Mouse (Mus musculus) forebrain, embryonic 13.5 days (tissue): Measurements from ENCODE around the gene Vamp2. TPM values are rescaled to one million over a fixed set of nuclear protein-coding genes. Genes with fewer than 3 reads are reported as not detected.

ENCODE experiments used
- ATAC-seq: fragments of 200-750 bp; cut with Nextera tagmentation; 2 replicates; pipeline ENCODE4 v1.8.0; 2017
- H3K27ac ChIP-seq: fragments of 300-500 bp; sonication (generic); 2 replicates; pipeline ENCODE4 v1.5.1; 2015; ENCODE audit warnings: inconsistent platforms, mild to moderate bottlenecking, moderate library complexity
- H3K27me3 ChIP-seq: fragments of 300-500 bp; sonication (generic); 2 replicates; pipeline ENCODE4 v1.6.1; 2015; ENCODE audit warnings: mild to moderate bottlenecking, inconsistent platforms
- H3K36me3 ChIP-seq: fragments of 300-500 bp; sonication (generic); 2 replicates; pipeline ENCODE4 v1.6.1; 2015; ENCODE audit warnings: mild to moderate bottlenecking, inconsistent platforms; ENCODE audit not compliant: poor library complexity, severe bottlenecking
- H3K4me1 ChIP-seq: fragments of 300-500 bp; sonication (generic); 2 replicates; pipeline ENCODE4 v1.6.1; 2015; ENCODE audit warnings: inconsistent platforms
- H3K4me2 ChIP-seq: fragments of 300-500 bp; sonication (generic); 2 replicates; pipeline ENCODE4 v1.6.1; 2015; ENCODE audit warnings: inconsistent platforms, mild to moderate bottlenecking, moderate library complexity
- H3K4me3 ChIP-seq: fragments of 300-500 bp; sonication (generic); 2 replicates; pipeline ENCODE4 v1.5.1; 2015; ENCODE audit warnings: mild to moderate bottlenecking, inconsistent platforms
- H3K9ac ChIP-seq: fragments of 300-500 bp; sonication (generic); 2 replicates; pipeline ENCODE4 v1.6.1; 2015; ENCODE audit warnings: mild to moderate bottlenecking, inconsistent platforms
- H3K9me3 ChIP-seq: fragments of 300-500 bp; sonication (generic); replicated peaks from 2 replicates; pipeline ENCODE4 v1.6.1; 2016; ENCODE audit warnings: inconsistent platforms
- WGBS: fragments of 180-500 bp; shearing (Covaris S2); methylation state at CpG from one replicate; pipeline ENCODE4 v1.1.7; 2015; 5-methylcytosine and 5-hydroxymethylcytosine counted together
- polyA plus RNA-seq: library from polyadenylated mRNA; unstranded; fragments of >200 nt; fragmentation: Nextera tagmentation; extraction: Ambion mirVana; gene quantifications from 2 replicates; pipeline ENCODE4 v1.2.1, GENCODE M21; 2015

Gene Vamp2
- polyA plus RNA-seq, 1 experiment from 2014 or later: 110 TPM

DNA sequence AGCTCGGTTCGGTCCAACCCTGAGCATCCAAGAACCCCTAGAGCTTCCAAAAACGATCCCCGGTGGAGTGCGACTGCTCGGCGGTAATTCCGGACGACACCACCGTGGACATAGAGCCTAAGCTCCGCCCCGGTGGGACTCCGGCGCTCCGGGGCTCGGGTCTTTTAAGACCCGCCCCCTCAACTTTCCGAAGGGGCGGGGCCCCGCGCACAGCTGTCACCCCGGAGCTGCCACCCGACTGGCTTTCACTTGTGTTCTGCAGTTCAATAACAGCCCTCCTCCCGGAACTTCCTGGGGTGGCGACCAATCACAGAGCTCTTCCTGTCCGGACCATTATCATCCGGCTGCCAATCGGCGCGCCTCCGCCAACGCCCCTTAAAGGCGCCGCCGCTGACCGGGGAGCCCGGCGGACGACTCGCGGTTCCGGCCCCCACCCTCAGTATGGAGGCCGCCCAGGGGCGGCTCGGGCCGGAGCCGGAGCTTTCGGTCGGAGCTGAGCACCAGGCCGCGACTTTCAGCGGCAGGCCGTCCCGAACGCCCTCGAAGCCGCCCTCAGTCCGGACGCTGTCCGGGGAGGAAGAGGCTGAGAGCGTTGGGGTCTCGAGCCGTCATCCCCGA is 28.8 kb upstream of the Vamp2 start, which contains the start of gene Borcs6:
Gene Borcs6 (plus strand): TSS at position 361 of the 618 bp plus-strand sequence.
- Histone ChIP-seq H3K4me2 (peak within 1 kb of the TSS; percentile 93), H3K4me1 (peaks cover 42% of the 10 kb centered on the region), H3K4me3 (peak within 1 kb of the TSS; percentile 87), H3K27ac (peak within 1 kb of the TSS; percentile 90), H3K36me3 (0 out of 2 replicates have a peak, but pooled peaks cover under 1% of the 10 kb centered on the region), H3K9me3 (no peaks in the 10 kb centered on the region), H3K9ac (peak within 1 kb of the TSS; percentile 86), H3K27me3 (no peaks in the 10 kb centered on the region)
- peak; percentile 94 for ATAC-seq
- WGBS: under 1% methylated on average over 60 of the region's 64 CpGs

DNA sequence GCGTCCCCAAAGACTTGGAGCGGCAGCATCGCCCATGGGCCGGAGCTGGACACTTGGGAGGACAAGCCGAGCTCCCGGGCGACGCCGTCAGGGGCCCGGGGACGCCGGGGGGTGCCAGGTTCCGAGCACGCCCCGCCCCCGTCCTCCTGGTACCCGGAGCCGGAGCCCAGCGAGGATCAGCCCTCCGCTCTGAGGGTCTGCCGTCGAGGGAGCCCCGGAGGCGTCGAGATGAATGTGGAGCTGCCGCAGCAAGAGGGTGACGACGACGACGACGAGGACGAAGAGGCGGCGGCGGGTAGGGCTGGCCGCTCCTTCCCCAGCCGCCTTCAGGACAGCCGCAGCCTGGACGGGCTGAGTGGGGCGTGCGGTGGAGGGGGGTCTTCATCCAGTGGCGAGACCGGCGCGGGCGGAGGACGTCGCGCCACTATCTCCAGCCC is 28.3 kb upstream of the Vamp2 start:
- Histone ChIP-seq H3K9ac (peak overlapping the region; percentile 86), H3K4me2 (peak overlapping the region; percentile 93), H3K27me3 (no peaks in the 10 kb centered on the region), H3K36me3 (no peaks in the 10 kb centered on the region), H3K27ac (peak overlapping the region; percentile 90), H3K9me3 (no peaks in the 10 kb centered on the region), H3K4me1 (peaks cover 44% of the 10 kb centered on the region), H3K4me3 (peak overlapping the region; percentile 87)
- peak; percentile 29 for ATAC-seq
- 0% methylated on average over 47 of the region's 49 CpGs for WGBS

DNA sequence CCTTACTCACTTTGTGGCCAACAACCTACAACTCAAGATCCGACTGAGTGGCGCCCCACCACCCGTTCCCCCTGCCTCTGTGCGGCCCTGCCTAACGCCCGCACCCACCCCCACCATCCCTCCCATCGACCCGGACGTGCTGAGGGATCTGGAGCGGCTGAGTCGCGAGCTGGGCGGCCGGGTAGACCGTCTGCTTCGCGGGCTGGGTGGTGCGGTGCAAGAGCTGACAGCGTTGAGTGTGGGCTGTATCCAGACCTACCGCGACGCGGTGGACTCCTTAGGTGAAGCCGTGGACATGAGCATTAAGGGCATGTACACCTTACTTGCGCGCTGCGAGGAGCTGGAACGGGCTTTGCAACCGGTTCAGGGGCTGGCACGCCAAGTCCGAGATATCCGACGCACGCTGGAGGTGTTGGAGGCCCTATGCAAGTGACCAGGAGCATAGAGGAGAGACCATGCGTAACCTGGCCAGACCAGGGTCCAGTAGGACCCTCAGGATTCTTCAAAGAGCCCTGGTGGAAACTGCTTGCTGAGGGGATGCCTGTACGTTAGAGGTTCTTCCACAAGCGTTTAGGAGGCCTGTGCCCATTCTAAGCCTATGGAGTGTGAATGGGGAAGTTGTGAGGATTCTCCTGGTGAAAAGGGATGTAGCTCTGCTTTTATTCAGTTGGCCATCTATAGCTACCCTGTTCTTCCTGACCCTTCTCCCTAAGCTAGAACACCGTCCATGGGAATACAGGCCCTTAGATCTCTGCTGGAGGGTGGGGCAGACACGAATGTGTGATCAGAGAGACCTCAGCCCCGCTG is 27.6 kb upstream of the Vamp2 start:
- WGBS: 2% methylated on average over 38 of the region's 40 CpGs

DNA sequence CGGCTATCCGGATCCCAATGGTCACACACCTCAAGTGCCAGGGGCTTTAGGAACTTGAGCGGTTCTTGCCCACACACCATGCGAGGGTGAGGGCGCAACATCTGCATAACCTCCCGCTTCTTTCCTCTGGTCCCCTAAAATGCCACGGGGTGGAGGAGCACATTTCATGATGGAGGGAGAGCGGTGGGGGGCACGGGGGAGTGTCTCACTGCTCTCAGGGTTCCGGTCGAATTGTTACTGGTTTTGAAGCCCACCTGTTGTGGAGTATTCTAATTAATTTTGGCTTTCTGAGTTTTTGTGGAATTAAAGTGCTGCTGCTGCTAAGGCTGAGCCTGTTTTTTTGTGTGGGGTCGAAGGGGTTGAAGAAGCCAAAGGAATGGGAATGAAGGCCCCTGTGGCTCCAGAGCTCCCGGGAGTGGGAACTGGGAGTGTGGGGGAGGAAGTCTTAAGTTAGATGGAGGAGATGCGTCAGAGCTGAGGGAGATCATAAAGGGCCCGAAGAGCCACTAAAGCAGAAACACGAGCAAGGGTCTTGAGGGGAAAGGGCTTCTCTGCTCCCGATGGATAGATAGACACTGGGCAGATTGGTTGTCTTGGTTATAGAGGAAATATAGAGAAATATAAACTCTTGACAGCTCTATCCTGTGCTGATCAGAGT is 26.9 kb upstream of the Vamp2 start:
- peak overlapping the region; percentile 86 for H3K9ac ChIP-seq
- no peaks in the 10 kb centered on the region for H3K36me3 ChIP-seq
- 11% methylated on average over 17 of the region's 17 CpGs for WGBS
- H3K27ac ChIP-seq: no peak overlapping the region
- H3K9me3 ChIP-seq: no peaks in the 10 kb centered on the region
- ATAC-seq: no peak
- H3K27me3 ChIP-seq: no peaks in the 10 kb centered on the region
- peak overlapping the region; percentile 93 for H3K4me2 ChIP-seq
- peaks cover 50% of the 10 kb centered on the region for H3K4me1 ChIP-seq
- peak overlapping the region; percentile 87 for H3K4me3 ChIP-seq

More for the DNA sequence above, 27.6 kb upstream of the Vamp2 start:
- Histone ChIP-seq H3K27me3 (no peaks in the 10 kb centered on the region), H3K36me3 (no peaks in the 10 kb centered on the region), H3K4me3 (peak overlapping the region; percentile 87), H3K4me2 (peak overlapping the region; percentile 93), H3K9me3 (no peaks in the 10 kb centered on the region), H3K4me1 (peaks cover 44% of the 10 kb centered on the region), H3K9ac (peak overlapping the region; percentile 86), H3K27ac (peak overlapping the region; percentile 90)
- ATAC-seq: no peak; the same call in 1 of the 2 replicates

DNA sequence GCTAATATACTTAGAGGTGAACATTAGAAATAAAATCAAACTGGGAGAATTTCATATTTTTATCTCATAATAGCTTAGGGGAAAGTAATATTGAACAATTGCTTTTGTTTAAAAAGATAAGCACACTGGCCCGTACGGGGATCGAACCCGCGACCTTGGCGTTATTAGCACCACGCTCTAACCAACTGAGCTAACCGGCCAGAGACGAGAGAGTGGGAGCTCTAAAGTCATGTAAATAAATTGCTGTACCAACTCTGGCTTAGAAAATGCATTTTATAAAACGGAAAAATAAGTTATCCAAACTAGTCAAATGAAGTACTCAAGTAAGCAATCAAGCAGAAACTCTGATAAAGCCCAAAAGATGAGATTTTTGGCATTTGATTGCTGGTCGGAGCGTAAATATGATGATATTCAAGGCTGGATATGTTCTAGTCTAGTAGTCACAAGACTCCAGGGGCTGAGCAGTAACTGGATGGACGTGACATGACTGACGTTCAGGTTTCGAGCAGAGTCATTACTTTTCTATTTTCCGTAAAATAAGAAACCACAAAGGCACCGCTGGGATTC is 26.0 kb upstream of the Vamp2 start:
- peak; percentile 0; the same call in 1 of the 2 replicates for ATAC-seq

DNA sequence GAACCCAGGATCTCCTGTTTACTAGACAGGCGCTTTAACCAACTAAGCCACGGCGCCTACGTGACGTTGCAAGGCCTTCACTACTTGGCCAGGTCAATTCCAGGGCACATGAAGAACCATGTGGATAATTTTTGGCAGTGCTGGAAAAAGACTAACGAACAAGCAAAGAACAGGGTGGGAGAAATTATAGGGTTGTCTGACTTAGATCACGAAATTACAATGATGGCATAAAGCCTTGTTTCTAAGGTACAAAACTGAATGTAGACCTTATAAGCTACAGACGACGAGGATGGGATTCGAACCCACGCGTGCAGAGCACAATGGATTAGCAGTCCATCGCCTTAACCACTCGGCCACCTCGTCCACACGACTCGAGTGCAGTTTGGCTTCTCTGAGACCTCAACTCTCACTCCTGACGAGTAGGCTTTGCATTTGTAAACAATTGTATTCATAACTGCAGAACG is 25.5 kb upstream of the Vamp2 start:
- H3K4me3 ChIP-seq: peak overlapping the region; percentile 73
- no peaks in the 10 kb centered on the region for H3K27me3 ChIP-seq
- WGBS: under 1% methylated on average over 19 of the region's 19 CpGs
- peaks cover 55% of the 10 kb centered on the region for H3K4me1 ChIP-seq
- peak overlapping the region; percentile 76 for H3K4me2 ChIP-seq
- no peaks in the 10 kb centered on the region for H3K9me3 ChIP-seq
- peak overlapping the region; percentile 48 for H3K27ac ChIP-seq
- peak; percentile 46 for ATAC-seq
- no peak overlapping the region for H3K9ac ChIP-seq
- no peaks in the 10 kb centered on the region for H3K36me3 ChIP-seq

More for the DNA sequence above, 26.0 kb upstream of the Vamp2 start:
- no peaks in the 10 kb centered on the region for H3K27me3 ChIP-seq
- no peak overlapping the region for H3K9ac ChIP-seq
- H3K4me3 ChIP-seq: peak overlapping the region; percentile 73
- no peaks in the 10 kb centered on the region for H3K9me3 ChIP-seq
- under 1% methylated on average over 17 of the region's 17 CpGs for WGBS
- H3K4me1 ChIP-seq: peaks cover 55% of the 10 kb centered on the region
- peak overlapping the region; percentile 48 for H3K27ac ChIP-seq
- no peaks in the 10 kb centered on the region for H3K36me3 ChIP-seq
- peak overlapping the region; percentile 76 for H3K4me2 ChIP-seq

DNA sequence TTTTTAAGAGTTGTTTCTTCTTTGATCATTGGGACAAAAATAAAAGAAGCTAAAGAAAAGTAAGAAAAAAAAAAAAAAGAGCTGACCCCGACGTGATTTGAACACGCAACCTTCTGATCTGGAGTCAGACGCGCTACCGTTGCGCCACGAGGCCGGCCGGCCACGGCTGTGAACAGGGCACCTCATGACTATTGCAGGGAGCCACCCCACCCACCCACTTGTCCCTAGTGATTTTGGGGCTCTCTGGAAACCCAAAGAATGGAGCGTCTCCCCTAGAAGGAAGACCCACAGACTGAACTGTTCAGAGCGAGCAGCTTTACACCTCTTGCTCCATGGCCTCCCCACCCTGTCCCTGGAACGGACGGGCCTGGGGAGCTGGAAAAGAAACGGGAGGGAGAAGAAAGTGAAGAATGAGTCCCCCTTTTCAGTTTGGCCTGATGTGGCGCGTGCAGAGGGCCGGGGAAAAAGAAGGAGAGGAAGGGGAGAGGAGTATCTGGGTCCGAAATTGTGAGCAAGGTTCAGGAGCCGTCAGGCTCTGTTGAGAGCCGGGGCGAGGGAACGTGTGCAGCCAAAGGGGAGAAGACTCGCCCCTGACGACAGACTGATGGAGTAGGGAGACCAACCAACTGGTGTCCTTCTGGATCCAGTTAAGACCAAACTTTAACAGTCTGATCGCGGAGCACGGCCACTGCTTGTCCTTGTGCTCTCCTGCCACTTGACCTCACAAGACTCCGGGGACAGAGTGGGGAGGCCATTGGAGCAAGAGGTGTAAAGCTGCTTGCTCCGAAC is 24.7 kb upstream of the Vamp2 start:
- under 1% methylated on average over 31 of the region's 31 CpGs for WGBS
- Histone ChIP-seq H3K4me3 (peak overlapping the region; percentile 73), H3K4me2 (peak overlapping the region; percentile 76), H3K27me3 (no peaks in the 10 kb centered on the region), H3K4me1 (peaks cover 47% of the 10 kb centered on the region), H3K9me3 (no peaks in the 10 kb centered on the region), H3K27ac (peak overlapping the region; percentile 76), H3K9ac (peak overlapping the region; percentile 73), H3K36me3 (no peaks in the 10 kb centered on the region)
- ATAC-seq: peak; percentile 39

DNA sequence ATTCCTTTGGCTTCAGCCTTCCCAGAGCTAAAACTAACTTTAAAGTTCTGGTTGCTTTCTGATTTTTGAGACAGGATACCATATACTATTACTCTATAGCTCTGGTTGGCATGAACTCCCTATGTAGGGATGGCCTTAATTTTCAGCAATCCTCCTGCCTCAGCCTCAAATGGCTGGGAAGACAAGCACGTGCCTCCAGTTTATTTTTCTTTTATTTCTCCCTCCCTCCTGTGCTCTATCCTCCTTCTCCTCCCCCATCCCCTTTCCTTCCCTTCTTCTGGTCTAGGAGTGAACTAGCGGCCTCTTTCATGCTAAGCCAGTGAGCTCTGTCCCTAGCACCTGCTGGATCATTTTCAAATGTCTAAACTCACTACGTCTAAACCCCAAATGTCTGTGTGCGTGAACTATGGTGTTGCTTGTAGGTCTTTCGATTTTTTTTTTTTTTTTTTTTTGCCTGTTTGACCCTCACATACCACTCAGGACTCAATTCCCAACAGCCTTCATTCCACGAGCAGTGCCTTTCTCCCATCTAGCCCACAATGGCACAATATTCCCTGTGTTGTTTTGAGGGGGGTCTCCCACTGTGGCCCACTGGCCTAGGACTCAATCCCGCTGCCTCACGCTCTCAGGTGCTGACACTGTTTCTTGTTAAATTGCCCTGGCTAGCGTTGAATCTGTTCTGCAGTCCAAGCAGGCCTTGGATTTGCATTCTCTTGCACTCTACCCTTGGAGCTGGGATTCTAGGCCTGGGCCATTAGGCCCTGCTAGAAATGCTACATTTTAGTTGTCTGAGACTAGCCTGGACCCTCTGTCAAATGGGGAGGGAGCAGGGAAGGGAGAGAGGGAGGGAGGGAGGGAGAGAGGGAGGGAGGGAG is 23.8 kb upstream of the Vamp2 start:
- WGBS: 45% methylated on average over 9 of the region's 9 CpGs
- ATAC-seq: no peak

DNA sequence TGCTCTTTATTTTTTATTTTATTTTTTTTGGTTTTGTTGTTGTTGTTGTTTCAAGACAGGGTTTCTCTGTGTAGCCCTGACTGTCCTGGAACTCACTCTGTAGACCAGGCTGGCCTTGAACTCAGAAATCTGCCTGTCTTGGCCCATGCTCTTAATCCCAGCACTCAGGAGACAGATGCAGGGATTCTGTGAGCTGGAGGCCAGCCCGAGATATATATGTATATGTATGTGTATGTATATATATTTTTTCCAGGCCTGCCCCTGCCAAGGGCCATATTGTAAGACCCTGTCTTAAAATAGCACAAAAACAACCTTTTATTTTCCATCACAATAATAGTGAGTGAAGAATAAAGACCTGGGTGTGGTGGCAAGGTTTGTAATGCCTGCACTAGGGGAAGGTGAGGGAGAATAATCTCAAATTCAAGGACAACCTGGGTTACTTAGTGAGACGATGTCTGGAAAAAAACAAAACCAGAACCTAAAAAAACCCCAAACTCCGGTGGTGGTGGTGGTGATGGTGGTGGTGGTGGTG is 22.8 kb upstream of the Vamp2 start:
- Histone ChIP-seq H3K27me3 (no peaks in the 10 kb centered on the region), H3K27ac (no peak overlapping the region), H3K36me3 (no peaks in the 10 kb centered on the region), H3K4me3 (no peak overlapping the region), H3K4me1 (peaks cover 45% of the 10 kb centered on the region), H3K9ac (no peak overlapping the region), H3K4me2 (peak overlapping the region; percentile 78), H3K9me3 (no peaks in the 10 kb centered on the region)
- 56% methylated on average over 3 of the region's 3 CpGs for WGBS
- ATAC-seq: no peak

More for the DNA sequence above, 23.8 kb upstream of the Vamp2 start:
- Histone ChIP-seq H3K4me1 (peaks cover 44% of the 10 kb centered on the region), H3K36me3 (no peaks in the 10 kb centered on the region), H3K4me3 (peak overlapping the region; percentile 73), H3K27ac (0 out of 2 replicates have a peak overlapping the region, but pooled peaks have one; percentile 76), H3K9ac (peak overlapping the region; percentile 73), H3K9me3 (no peaks in the 10 kb centered on the region), H3K27me3 (no peaks in the 10 kb centered on the region), H3K4me2 (peak overlapping the region; percentile 76)

DNA sequence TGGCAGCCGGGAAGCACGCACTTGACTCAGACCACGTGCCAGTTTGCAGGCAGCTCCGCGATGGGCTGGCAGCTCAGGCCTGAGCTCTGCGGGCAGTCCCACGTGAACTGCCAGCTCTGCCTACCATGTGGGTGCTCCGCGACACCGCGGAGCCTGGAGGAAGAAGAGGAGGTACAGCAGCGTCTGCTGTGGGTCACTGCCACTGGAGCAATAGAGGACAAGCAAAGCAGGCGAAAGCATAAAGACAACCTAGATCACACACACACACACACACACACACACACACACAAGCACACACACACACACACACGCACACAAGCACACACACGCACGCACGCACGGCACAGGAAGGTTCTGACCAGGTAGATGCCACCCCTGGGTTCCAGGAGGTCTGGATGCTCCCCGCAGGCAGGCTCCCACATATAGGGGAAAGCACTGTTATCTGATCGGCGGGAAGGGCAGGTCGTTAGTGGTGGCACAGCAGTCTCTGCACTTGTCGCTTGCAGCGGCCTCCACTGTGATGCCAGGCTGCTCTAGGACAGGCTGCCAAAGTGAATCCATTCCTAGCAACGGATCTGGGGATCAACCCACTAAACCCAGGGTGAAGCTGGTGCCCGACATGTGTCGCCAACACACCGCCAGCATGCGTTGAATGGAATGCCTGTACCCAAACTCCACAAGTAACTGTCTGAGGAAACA is 22.0 kb upstream of the Vamp2 start:
- no peaks in the 10 kb centered on the region for H3K9me3 ChIP-seq
- no peaks in the 10 kb centered on the region for H3K36me3 ChIP-seq
- peak overlapping the region; percentile 31; the same call in 1 of the 2 replicates for H3K27ac ChIP-seq
- ATAC-seq: no peak
- H3K4me2 ChIP-seq: peak overlapping the region; percentile 78
- H3K9ac ChIP-seq: peak overlapping the region; percentile 65
- under 1% methylated on average over 24 of the region's 29 CpGs for WGBS
- H3K4me1 ChIP-seq: peaks cover 41% of the 10 kb centered on the region
- H3K27me3 ChIP-seq: no peaks in the 10 kb centered on the region
- H3K4me3 ChIP-seq: peak overlapping the region; percentile 45
